Mouse (Mus musculus) heart, postnatal 0 days (tissue): ENCODE data around the gene Erfe.

Experiments used
- CTCF ChIP-seq: IDR thresholded peaks from 2 replicates; pipeline ENCODE4 v1.5.1; 2016; ENCODE audit warnings: antibody characterized with exemption, control low read depth, low read depth
- EP300 ChIP-seq: IDR thresholded peaks from 2 replicates; pipeline ENCODE4 v1.6.1; 2016; ENCODE audit warnings: antibody characterized with exemption, low read depth

- no peak for TF ChIP-seq CTCF
- TF ChIP-seq EP300: no peak
Observed at GRCm38 (mm10) chr1:91405406-91406169, 39.4 kb downstream of the Erfe start.
